Mouse (Mus musculus): Measurements from ENCODE around the gene Jak1. TPM values are rescaled to one million over a fixed set of nuclear protein-coding genes. Genes with fewer than 3 reads are reported as not detected.
"Not testable (repeated sequence)": the region's sequence is repeated elsewhere in the genome, so short reads cannot be mapped to it uniquely, and the experiment has no call there.

Jak1 gene
- polyA plus RNA-seq, 1 experiment from 2014 or later: 46.3 TPM

GRCm38 (mm10) chr4:101282237-101282636 lies 17.2 kb upstream of the Jak1 start:
- Histone ChIP-seq H3K4me1 (replicated peaks; ENCODE audit: control insufficient read depth, insufficient read depth, low read length) (no peaks in the 10 kb centered on the region), H3K9me3 (ENCODE audit: control insufficient read depth) (no peaks in the 10 kb centered on the region), H3K27ac (ENCODE audit: low read depth, low read length) (no peak overlapping the region), H3K27me3 (replicated peaks; ENCODE audit: control insufficient read depth, insufficient read depth, low read length) (no peaks in the 10 kb centered on the region), H3K4me2 (replicated peaks; ENCODE audit: low read depth) (no peak overlapping the region), H3K4me3 (ENCODE audit: low read depth, low read length) (no peak overlapping the region), H3K36me3 (ENCODE audit: control insufficient read depth, insufficient read depth) (no peaks in the 10 kb centered on the region), H3K9ac (ENCODE audit: low read depth, low read length) (no peak overlapping the region)
- no peak for TF ChIP-seq CTCF (IDR thresholded peaks at IDR 0.05; ENCODE audit: low read depth)
- 54% methylated on average over 1 of the region's 1 CpGs for WGBS
- no peak for ATAC-seq

GRCm38 (mm10) chr4:101280119-101280518 lies 15.0 kb upstream of the Jak1 start:
- H3K36me3 ChIP-seq (ENCODE audit: control insufficient read depth, insufficient read depth): no peaks in the 10 kb centered on the region
- H3K27me3 ChIP-seq (replicated peaks; ENCODE audit: control insufficient read depth, insufficient read depth, low read length): no peaks in the 10 kb centered on the region
- no peak for TF ChIP-seq CTCF (IDR thresholded peaks at IDR 0.05; ENCODE audit: low read depth)
- WGBS: 80% methylated on average over 2 of the region's 2 CpGs
- H3K4me2 ChIP-seq (replicated peaks; ENCODE audit: low read depth): no peak overlapping the region
- H3K4me3 ChIP-seq (ENCODE audit: low read depth, low read length): no peak overlapping the region
- H3K9ac ChIP-seq (ENCODE audit: low read depth, low read length): no peak overlapping the region
- no peak overlapping the region for H3K27ac ChIP-seq (ENCODE audit: low read depth, low read length)
- no peaks in the 10 kb centered on the region for H3K4me1 ChIP-seq (replicated peaks; ENCODE audit: control insufficient read depth, insufficient read depth, low read length)
- H3K9me3 ChIP-seq (ENCODE audit: control insufficient read depth): no peaks in the 10 kb centered on the region
- no peak for ATAC-seq

- Histone ChIP-seq H3K36me3 (ENCODE audit: control insufficient read depth, insufficient read depth) (no peaks in the 10 kb centered on the region), H3K9ac (ENCODE audit: low read depth, low read length) (no peak overlapping the region), H3K27ac (ENCODE audit: low read depth, low read length) (no peak overlapping the region), H3K9me3 (ENCODE audit: control insufficient read depth) (no peaks in the 10 kb centered on the region), H3K4me3 (ENCODE audit: low read depth, low read length) (no peak overlapping the region), H3K4me1 (replicated peaks; ENCODE audit: control insufficient read depth, insufficient read depth, low read length) (no peaks in the 10 kb centered on the region), H3K4me2 (replicated peaks; ENCODE audit: low read depth) (no peak overlapping the region), H3K27me3 (replicated peaks; ENCODE audit: control insufficient read depth, insufficient read depth, low read length) (no peaks in the 10 kb centered on the region)
- WGBS: 76% methylated on average over 6 of the region's 6 CpGs
- no peak for TF ChIP-seq CTCF (IDR thresholded peaks at IDR 0.05; ENCODE audit: low read depth)
- ATAC-seq: no peak
Measured at GRCm38 (mm10) chr4:101276456-101277070, 11.5 kb upstream of the Jak1 start.

GRCm38 (mm10) chr4:101275881-101276280 lies 10.8 kb upstream of the Jak1 start:
- Histone ChIP-seq H3K36me3 (ENCODE audit: control insufficient read depth, insufficient read depth) (no peaks in the 10 kb centered on the region), H3K9ac (ENCODE audit: low read depth, low read length) (no peak overlapping the region), H3K27me3 (replicated peaks; ENCODE audit: control insufficient read depth, insufficient read depth, low read length) (no peaks in the 10 kb centered on the region), H3K4me1 (replicated peaks; ENCODE audit: control insufficient read depth, insufficient read depth, low read length) (no peaks in the 10 kb centered on the region), H3K9me3 (ENCODE audit: control insufficient read depth) (no peaks in the 10 kb centered on the region), H3K27ac (ENCODE audit: low read depth, low read length) (no peak overlapping the region), H3K4me3 (ENCODE audit: low read depth, low read length) (no peak overlapping the region), H3K4me2 (replicated peaks; ENCODE audit: low read depth) (no peak overlapping the region)
- 79% methylated on average over 3 of the region's 3 CpGs for WGBS
- no peak for ATAC-seq
- TF ChIP-seq CTCF (IDR thresholded peaks at IDR 0.05; ENCODE audit: low read depth): no peak

GRCm38 (mm10) chr4:101270734-101271133 lies 5.7 kb upstream of the Jak1 start:
- no peaks in the 10 kb centered on the region for H3K9me3 ChIP-seq (ENCODE audit: control insufficient read depth)
- no peak overlapping the region for H3K27ac ChIP-seq (ENCODE audit: low read depth, low read length)
- ATAC-seq: no peak
- no peak overlapping the region for H3K4me2 ChIP-seq (replicated peaks; ENCODE audit: low read depth)
- H3K4me1 ChIP-seq (replicated peaks; ENCODE audit: control insufficient read depth, insufficient read depth, low read length): no peaks in the 10 kb centered on the region
- TF ChIP-seq CTCF (IDR thresholded peaks at IDR 0.05; ENCODE audit: low read depth): no peak
- no peaks in the 10 kb centered on the region for H3K36me3 ChIP-seq (ENCODE audit: control insufficient read depth, insufficient read depth)
- H3K4me3 ChIP-seq (ENCODE audit: low read depth, low read length): no peak overlapping the region
- no peaks in the 10 kb centered on the region for H3K27me3 ChIP-seq (replicated peaks; ENCODE audit: control insufficient read depth, insufficient read depth, low read length)
- WGBS: 88% methylated on average over 3 of the region's 3 CpGs
- H3K9ac ChIP-seq (ENCODE audit: low read depth, low read length): no peak overlapping the region

DNA sequence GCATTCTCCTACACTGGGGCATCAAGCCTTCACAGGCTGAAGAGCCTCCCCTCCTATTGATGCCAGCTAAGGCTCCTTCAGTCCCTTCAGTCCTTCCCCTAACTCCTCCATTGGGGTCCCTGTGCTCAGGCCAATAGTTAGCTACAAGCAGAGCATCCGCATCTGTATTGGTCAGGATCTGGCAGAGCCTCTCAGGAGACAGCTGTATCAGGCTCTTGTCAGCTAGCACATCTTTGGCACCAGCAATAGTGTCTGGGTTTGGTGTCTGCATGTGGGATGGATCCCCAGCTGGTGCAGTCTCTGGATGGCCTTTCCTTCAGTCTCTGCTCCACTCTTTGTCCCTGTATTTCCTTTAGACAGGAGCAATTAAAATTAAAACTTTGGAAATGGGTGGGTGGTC lies 3.4 kb upstream of the Jak1 start:
- not testable (repeated sequence) for H3K9ac ChIP-seq (ENCODE audit: low read depth, low read length); H3K9me3 ChIP-seq (ENCODE audit: control insufficient read depth); H3K36me3 ChIP-seq (ENCODE audit: control insufficient read depth, insufficient read depth); H3K4me3 ChIP-seq (ENCODE audit: low read depth, low read length); H3K27ac ChIP-seq (ENCODE audit: low read depth, low read length); ATAC-seq; H3K4me2 ChIP-seq (replicated peaks; ENCODE audit: low read depth); H3K27me3 ChIP-seq (replicated peaks; ENCODE audit: control insufficient read depth, insufficient read depth, low read length); H3K4me1 ChIP-seq (replicated peaks; ENCODE audit: control insufficient read depth, insufficient read depth, low read length)
- WGBS: 78% methylated on average over 1 of the region's 1 CpGs

DNA sequence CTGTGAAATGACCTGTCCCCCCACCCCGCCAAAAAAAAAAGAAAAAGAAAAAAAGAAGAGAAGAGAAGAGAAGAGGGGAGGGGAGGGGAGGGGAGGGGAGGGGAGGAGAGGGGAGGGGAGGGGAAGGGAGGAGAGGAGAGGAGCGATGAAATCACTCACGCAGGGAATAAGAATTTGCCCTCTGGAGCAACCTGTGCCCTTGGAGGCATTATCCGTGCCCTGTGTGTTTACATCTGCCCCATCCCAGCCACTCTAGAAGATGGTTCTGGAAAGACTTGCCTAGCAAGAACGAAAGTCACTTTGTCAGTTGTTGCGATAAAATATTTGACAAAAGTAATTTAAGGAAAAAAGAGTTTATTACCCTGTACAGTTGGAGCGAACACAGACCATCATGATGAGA lies 441 bp upstream of the Jak1 start:
- TF ChIP-seq CTCF (IDR thresholded peaks at IDR 0.05; ENCODE audit: low read depth): no peak

More for the DNA sequence above, 441 bp upstream of the Jak1 start:
- Histone ChIP-seq H3K27ac (ENCODE audit: low read depth, low read length) (peak overlapping the region; percentile 97; the same call in 1 of the 2 replicates), H3K9ac (ENCODE audit: low read depth, low read length) (no peak overlapping the region), H3K4me1 (replicated peaks; ENCODE audit: control insufficient read depth, insufficient read depth, low read length) (0 out of 2 replicates have a peak, but pooled peaks cover 3% of the 10 kb centered on the region), H3K4me3 (ENCODE audit: low read depth, low read length) (peak overlapping the region; percentile 99; the same call in 1 of the 2 replicates), H3K36me3 (ENCODE audit: control insufficient read depth, insufficient read depth) (no peaks in the 10 kb centered on the region), H3K27me3 (replicated peaks; ENCODE audit: control insufficient read depth, insufficient read depth, low read length) (no peaks in the 10 kb centered on the region), H3K4me2 (replicated peaks; ENCODE audit: low read depth) (peak overlapping the region; percentile 83), H3K9me3 (ENCODE audit: control insufficient read depth) (no peaks in the 10 kb centered on the region)
- WGBS: 15% methylated on average over 7 of the region's 7 CpGs
- ATAC-seq: 0 out of 2 replicates have a peak, but pooled peaks have one; percentile 19

Measured in intestine, postnatal 0 days (tissue).